Mouse (Mus musculus): ENCODE results near the gene Cfap43.

The Cfap43 gene

DNA sequence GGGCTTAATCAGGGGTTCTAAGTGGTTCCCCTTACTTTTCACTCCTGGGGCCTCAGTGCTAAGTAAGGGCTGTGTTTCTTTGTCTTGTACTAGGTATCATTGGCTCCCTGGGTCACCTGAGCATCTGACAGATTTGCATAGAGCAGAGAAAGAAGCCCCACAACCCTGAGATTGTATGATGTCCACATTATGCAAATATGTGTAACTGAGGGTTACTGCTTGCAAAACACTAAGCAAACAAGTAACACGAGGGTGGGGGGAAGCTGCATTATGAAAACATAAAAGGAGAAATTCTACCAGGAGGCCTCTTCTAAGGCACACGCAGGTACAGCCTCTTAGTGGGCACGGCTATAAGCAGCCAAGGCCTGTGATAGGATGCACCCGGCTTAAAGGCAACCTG lies 3.8 kb downstream of the Cfap43 start:
- DNase-seq (ENCODE audit: low spot score in 2 of 2), result no peak

DNA sequence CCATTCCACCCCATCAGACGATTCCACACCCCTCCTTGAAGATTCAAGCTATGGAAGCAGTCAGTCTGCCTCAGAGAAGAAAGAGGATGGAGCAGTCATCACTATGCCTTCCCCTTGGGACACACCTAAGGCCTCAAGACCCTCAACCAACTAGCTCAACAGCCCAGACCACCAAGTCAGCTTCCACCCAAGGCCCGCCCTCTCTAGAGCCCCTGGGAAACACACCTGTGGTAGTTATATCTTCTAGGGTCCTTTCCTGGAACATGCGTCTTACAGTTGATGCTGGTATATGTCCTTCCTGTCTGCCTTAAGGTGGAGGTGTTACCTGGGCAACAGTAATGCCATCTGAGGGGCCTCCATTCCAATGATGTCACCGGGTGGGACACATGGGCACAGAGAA lies 4.9 kb downstream of the Cfap43 start:
- no peak for DNase-seq (ENCODE audit: low spot score in 2 of 2)

DNA sequence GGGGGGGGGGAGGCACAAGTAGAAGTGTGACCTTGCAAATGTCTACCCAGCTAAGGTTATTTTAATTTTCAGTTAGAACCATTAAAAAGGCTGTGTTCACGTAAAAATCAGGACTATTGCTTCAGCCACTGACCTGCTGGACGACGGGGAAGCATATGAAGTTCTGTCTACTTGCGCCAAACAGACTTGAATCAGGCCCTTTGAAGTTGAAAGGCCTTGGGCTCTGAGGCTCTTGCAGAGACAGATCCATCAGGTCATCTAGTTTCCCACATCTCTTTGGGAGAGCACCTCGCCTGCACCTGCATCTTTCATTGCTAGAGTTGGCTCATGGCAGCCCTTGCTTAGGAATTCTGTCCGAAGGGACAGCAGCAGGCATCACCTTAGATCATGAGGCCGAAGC lies 5.7 kb downstream of the Cfap43 start:
- no peak for DNase-seq (ENCODE audit: low spot score in 2 of 2)

DNA sequence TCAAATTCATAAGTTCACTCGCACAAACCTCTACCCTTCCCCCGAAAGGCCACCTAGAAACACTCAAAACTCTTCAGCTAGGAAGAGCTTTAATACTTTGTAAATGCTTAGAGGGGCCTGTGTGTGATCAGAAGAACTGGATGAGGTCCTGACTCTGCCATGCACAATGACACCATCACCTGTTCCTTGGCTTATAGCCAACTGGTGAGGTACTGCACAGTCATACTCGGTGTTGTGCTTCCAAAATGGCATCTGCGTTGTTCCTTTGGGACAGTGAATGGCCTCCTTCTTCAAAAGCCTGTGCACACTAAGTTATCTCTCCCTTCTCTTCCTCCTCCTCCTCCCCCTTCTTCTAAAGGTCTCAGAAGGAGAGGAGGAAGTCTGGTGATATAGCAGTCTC lies 8.3 kb downstream of the Cfap43 start:
- no peak for DNase-seq (ENCODE audit: low spot score in 2 of 2)

DNA sequence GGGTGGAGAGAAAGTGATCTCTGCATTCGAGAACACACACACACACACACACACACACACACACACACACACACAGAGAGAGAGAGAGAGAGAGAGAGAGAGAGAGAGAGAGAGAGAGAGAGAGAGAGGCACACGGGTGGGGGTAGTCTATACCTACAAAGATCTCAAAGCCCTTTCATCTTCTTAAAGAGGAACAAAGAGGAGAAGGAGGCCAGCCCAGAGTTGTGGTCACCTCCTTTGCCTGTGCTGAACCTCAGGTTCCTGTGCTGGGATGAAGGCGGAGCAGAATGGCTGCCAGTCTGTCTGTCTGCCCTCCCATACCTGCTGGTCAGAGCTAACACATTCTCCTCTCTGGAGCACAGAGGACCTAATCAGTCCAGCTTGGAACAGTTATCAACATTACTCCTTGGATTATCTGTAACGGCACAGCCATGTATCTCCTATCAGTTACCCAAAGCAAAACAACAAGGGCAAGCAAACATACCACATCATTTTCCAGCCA lies 8.9 kb downstream of the Cfap43 start:
- DNase-seq (ENCODE audit: low spot score in 2 of 2), result no peak

DNA sequence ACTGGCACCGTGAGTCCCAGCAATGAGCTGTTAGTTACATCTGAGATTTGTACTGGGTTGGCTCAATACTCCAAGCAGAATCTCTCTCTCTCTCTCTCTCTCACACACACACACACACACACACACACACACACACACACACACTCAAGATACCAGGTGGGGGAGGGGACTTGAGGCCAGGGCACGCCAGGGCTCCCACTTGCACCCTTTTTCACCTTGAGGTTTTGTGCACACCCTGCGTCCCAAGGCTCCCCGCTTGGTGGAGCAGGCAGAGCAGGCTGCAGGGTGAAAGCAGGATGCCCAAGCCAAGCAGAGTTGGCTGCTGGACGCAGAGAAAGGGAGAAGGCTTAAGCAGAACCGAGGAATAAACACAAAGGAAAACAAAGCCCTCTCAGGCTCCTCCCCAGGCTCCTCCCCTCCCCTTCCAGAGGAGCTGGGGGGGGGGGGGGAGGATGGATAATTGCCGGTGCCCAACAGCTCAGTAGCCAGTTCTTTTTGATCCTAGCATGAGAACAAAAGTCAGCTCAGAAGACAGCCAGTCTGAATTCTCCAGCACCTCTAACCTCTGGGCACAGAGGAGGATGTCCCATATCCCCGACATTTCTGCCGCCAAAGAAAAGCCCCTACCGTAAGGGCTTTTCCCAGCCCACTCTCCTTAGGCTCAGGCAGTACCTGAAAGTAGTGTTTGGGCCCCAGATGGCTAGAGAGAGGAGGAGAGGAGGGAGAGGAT lies 9.5 kb downstream of the Cfap43 start:
- no peak for DNase-seq (ENCODE audit: low spot score in 2 of 2)

DNA sequence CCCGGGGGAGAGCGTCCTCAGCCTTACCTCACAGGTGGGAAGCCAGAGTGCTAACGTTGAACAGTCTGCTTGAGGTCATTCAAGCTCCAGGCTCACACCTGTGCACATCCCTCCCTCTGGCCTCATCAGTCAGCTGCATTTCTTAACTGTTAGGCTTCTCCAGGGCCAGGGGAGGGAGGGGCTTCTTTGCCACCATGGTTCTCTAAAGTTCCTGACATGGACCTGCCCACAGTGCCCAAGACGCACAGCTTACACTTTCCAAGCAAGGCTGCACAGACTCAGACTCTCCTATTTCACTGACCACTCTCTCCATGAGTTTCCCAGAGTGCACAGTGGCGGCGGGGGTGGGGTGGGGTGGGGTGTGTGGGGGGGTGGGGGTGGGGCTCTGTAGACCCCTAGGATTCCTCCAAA lies 10.1 kb downstream of the Cfap43 start:
- DNase-seq (ENCODE audit: low spot score in 2 of 2), result no peak

DNA sequence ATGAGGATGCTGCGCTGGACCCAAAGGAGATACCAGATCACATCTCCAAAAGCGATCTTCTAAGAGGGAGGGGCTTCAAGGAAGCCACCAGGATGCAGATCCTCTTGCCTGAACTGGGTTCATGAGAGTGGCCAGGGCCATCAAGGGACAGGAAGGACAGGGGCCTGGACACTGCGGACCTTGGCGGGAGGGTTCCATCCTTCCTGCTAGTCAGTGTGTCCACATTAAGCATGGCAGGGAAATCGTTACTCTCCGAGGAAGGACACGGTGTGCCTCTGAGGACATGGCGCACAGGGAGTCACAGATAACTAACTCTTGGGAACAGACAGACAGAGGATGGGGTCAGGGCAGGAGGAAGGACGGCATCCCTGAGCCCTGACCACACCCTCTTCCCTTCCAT lies 11.5 kb downstream of the Cfap43 start:
- DNase-seq (ENCODE audit: low spot score in 2 of 2), result no peak

DNA sequence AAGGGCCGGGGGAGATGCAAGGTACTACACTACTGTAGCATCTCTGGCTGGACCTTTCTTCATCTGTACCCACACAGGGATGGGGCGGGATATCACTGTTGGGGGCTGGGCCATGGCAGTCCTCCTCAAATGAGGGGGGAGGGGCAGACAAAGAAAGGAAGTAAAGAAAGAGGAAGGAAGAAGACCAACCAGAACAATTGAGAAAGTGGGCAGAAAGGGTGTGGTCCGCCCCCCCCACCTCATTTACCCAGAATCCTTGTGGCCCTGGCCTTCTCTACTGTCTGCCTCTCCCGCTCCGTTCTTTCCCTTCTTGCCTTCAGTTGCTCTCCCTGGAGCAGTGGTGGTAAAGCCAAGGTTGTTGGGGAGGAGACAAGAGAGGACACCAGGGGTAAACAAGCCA lies 13.5 kb downstream of the Cfap43 start:
- no peak for DNase-seq (ENCODE audit: low spot score in 2 of 2)

DNA sequence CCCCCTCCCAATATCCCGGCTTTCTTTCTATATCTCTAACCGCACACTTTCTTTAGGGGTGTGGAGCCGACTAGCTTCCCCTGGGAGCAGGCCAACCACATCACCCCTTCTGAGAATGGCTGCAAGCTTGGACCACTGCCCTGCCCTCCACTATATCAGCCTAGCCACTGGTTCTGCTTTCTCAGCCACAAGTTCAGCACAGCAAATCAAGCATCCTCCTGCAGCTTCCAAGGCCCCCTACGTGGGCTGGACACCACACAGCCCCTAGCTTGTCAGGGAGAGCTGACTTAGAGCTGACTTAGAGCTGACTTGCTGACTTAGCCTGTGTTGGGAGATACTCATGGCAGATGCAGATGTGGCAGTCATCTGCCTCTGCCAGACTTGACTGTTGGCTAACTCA lies 14.0 kb downstream of the Cfap43 start:
- no peak for DNase-seq (ENCODE audit: low spot score in 2 of 2)

DNA sequence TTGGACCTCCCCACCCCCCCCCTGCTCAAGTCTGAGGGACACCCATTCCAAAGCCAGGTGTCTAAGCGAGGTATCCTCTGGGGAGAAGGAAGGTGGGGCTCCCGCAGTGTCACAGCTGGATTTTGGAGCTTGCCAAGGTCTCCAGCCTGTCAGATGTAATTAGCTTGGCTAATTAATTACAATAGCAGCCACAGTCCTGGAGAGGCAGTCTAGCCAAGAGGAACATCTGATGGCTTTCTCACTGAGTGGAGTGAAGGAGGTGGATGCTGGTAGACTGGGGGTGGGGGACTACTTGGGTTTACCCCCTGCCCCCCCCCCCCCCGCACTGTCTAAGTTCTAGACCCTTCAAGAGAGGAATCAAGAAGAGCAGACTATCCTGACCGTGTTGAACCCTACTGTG lies 15.4 kb downstream of the Cfap43 start:
- no peak for DNase-seq (ENCODE audit: low spot score in 2 of 2)

DNA sequence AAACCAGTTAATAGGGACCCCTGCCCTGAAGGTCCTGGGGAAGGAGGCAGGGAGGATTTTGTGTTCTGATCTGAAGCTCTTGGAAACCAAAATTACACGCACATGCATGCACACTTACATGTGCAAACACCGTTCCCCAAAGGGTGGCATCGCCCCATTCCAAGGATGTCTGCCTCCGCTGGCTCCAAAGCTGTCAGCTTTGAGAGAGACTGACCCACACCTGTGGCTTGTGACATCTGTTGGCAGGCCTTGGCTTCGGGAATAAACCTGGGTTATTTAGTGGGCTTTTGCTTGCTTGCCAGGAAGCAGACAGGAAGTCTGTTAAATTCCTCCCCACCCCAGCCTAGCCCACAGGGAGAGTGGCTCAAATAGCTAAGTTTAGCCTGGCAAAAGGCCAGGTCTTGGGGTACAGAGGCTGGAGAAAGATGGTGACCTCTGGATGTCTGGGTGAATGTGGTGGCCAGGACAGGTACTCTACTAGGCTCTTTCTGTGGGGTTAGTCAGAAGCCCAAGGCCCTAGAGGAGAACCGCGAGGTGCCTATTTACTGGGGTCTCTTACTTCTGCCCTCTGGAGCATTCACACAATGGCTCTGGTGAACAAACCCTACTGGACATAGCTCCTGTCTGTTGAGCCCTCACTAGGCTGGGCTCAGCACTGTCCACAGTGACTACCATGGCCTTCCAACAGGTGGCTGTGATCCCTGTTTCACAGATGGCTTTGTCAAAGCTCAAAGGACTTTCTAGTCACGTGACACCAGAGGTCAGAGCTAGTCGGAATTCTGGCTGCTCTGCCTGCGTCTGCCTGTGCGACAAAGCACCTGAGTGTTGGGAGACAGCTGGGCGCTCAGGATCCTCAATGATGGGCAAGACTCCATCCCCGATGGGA lies 16.5 kb downstream of the Cfap43 start:
- DNase-seq (ENCODE audit: low spot score in 2 of 2), result no peak

DNA sequence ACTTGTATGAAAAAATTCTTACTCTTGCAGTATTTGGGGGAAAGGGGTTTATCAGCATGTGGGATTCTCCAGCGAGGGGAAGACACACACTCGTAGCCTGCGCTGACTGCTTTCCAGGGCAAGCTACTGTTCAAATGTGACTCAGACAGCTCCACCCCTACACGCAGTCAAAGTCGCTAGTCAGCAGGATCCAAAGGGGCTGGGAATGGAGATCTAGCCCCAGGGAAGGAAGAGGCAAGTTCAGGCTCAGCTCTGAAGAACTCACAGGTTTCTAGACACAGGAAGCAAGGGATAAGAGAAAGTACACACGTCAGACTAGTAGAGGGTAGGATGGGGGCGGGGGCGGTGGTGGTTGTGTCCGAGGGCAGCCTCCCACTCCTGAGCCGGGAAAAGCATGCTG lies 18.5 kb downstream of the Cfap43 start:
- no peak for DNase-seq (ENCODE audit: low spot score in 2 of 2)

DNA sequence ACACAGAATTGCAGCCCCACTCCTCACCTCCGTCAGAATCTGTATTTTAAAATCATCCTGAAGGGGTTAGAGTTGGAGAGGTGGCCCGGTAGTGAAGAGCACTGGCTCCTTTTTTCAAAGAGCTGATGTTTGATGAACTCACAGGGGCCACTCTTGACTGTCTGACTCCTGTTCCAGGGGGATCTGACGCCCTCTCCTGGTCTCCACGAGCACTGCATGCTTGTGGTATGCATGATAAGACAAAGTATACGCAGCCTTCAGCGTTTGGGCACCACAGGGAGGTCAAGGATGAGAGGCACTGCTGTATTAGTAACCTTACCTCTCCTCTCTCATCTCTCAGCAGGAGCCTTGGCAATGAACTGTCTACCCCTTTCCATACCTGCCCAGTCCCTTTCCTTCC lies 19.1 kb downstream of the Cfap43 start:
- no peak for DNase-seq (ENCODE audit: low spot score in 2 of 2)

DNA sequence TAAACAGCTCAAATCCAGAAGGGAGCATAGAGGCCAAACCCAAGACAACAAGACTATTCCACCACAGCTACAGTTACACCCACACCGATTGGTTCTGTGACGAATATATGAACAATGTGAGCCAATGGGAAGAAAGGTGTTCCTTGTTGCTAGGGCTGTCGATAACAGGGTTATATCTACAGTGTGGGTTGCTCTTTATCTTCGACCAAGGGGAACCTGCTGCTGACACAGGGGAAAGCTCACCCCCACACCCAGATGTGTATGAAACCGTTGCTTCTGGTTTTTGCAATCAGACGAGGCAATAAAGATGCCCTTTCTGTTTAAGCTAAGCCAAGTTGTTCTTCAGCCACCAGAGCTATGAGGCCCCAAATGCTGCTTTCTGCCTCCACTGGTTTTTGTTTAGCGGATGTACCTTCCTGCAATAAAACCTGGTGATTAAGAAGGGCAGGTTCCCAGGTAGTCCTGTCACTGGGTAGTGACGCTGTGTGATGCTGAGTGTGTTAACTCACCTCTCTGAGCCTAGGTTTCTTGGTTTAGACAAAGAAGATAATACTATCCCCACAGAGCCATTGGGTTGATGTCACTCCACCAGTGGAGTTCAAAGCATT lies 20.5 kb downstream of the Cfap43 start:
- DNase-seq (ENCODE audit: low spot score in 2 of 2), result no peak

DNA sequence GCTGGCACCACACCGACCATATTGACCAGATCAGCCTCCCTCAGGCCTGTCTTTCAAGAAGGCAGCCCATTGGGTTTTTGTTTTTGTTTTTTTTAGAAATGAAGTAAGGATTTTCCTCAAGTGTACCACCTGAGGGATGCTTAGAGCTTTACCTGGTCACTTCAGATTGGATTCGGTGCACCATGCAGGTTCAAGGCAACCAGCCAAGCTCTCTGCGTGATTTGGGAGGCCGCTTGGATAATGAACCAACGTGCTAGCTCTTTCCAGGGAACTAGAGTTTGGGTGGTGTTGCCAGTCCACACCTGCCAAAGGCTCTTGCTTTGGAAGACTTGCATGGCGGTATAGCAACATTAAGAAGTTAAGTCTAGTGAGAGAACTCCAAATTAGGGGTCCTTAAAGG lies 26.0 kb downstream of the Cfap43 start:
- DNase-seq (ENCODE audit: low spot score in 2 of 2), result no peak

DNA sequence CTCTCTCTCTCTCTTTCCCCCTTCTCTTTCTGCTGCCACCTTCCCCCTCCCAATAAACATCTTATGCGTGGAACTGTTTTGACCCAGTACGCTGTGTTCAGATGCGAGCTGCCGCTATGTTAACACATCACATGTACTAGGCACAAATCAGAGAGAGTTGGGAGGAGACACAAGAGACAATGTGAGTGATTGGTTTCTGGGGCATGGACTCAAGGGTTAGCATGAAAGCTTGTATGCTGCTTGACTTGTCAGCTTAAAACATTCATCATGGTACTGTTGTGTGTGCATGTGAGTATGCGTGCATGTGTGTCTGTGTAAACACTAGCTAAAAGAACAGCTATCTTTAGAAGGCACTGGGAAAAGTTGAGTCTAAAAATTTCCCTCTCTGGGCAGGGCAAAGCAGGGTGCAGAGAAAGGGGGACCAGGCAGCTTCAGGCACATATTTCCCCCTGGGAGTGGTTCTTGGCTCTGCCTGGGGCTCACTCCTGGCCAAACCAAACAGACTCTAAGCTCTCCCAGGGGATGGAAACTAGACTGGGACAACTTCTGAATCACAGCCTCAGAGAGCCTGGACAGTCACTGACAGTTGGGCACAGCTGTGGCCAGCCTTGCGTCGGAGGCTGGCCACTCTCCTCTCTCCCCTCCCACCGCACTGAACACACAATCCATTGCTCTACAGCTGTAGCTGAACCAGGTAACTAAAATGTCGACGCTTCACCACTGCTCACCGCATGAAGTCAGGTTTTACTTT lies 27.4 kb downstream of the Cfap43 start:
- DNase-seq (ENCODE audit: low spot score in 2 of 2), result no peak

DNA sequence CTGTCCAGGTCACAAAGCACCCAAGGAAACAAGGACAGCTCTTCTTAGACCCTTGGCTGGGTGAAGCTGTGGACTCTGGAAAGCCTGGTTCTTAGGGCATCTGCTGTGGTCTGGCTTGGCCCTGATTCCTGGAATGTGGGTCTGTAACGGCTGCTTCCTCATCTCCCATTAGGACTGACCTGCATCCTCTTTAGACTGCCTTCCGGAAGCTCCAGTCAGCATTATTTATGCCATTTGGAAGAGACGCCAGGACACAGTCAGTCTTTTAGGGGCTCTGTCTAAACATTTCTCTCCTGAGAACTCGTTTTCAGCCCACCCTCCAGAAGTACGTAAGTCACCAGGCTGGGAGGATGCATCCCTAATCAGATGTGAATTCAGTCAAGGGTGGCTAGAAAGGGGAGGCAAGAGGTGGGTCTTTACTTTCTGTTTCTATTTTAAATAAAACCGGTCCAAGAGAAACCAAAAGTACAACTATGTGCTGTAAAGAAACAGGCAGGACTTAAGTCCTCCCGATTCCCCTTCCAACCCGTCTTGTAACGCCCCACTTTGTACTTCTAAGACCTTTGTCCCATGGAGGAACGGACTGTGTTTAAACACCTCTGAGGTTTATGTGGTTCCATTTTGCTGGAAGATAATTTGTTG lies 28.5 kb downstream of the Cfap43 start:
- no peak for DNase-seq (ENCODE audit: low spot score in 2 of 2)

DNA sequence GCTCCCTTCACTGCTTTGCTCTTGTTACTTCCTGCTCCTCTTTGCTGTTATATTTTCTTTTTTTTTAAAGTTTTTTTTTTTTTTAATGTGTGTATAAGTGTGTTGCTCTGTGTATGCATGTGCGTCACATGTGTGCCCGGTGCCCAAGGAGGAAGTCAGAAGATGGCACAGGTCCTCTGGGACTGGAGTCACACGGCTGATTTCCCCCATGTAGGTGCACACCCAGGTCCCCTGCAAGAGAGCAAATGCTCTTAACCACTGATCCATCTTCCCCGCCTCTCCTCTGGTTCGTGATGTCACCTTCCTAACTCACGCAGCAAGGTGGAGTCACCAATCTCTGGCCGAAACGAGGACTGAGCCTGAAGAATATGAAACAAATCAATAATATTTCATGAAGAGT lies 31.1 kb downstream of the Cfap43 start:
- DNase-seq (ENCODE audit: low spot score in 2 of 2), result peak in 1 of 2 experiments; percentile 36

DNA sequence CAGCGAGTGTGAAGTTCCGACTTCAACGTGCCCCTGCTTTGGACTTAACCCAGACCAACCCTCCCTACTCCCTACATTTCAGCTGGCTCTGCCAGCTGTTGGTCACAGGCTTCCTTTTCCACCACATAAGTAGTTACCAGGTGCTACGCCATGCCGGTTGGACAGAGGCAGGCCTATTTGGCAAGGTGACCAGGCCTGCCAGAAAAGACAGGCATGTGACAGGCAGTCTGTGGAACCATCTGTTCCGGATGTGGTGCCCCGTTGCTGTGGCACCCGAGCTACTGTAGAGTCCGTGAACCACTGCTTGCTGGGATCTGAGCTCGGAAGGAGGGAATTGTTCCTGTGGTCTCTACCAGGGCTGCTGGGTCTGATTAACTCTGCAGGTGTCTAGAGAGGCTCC lies 31.7 kb downstream of the Cfap43 start:
- no peak for DNase-seq (ENCODE audit: low spot score in 2 of 2)

DNA sequence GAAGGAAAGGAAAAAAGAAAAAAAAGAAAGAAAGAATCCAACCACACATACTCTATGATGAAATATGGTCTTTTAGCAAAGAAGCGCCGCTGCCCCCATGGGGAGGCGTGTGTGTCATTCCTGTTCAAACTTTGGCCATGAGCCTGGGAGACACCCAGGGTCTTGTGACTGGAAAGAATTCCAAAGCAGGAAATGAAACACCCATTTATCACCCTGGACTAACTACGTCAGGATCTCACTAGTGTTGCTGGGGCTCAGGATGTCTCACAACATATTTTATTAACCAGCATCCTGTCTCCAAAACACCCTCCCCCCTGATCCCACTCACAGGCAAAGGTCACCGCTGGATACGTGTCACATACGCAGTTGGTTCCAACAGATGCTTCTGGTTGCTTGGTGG lies 32.5 kb downstream of the Cfap43 start:
- DNase-seq (ENCODE audit: low spot score in 2 of 2), result no peak
